Mouse (Mus musculus) neural tube, embryonic 11.5 days (tissue): ENCODE data around the gene Aoah. TPM values are rescaled to one million over a fixed set of nuclear protein-coding genes. Genes with fewer than 3 reads are reported as not detected.
A peak's percentile ranks its signal among the peaks of the same experiment; 100 is the strongest.

ENCODE experiments used
- ATAC-seq: fragments of 200-750 bp; cut with Nextera tagmentation; 2 replicates; pipeline ENCODE4 v1.8.0; 2017; ENCODE audit warnings: moderate number of reproducible peaks, mild to moderate bottlenecking, moderate TSS enrichment, moderate library complexity; ENCODE audit not compliant: insufficient read depth, low FRiP score, low TSS enrichment
- DNase-seq: peaks from one replicate; pipeline ENCODE4 v3.0.0-alpha.2; 2015; ENCODE audit warnings: low spot score
- H3K27ac ChIP-seq: fragments of 300-500 bp; sonication (generic); 2 replicates; pipeline ENCODE4 v1.5.1; 2014; ENCODE audit warnings: low read depth, mild to moderate bottlenecking, low read length
- H3K27me3 ChIP-seq: fragments of 300-500 bp; sonication (generic); 2 replicates; pipeline ENCODE4 v1.6.1; 2014; ENCODE audit warnings: mild to moderate bottlenecking, low read length, mixed read lengths; ENCODE audit not compliant: control insufficient read depth, insufficient read depth
- H3K36me3 ChIP-seq: fragments of 300-500 bp; sonication (generic); 2 replicates; pipeline ENCODE4 v1.6.1; 2014; ENCODE audit warnings: mild to moderate bottlenecking, low read length, moderate library complexity, mixed read lengths; ENCODE audit not compliant: control insufficient read depth, insufficient read depth
- H3K4me1 ChIP-seq: fragments of 300-500 bp; sonication (generic); 2 replicates; pipeline ENCODE4 v1.6.1; 2014; ENCODE audit warnings: low read length, mixed read lengths; ENCODE audit not compliant: control insufficient read depth, insufficient read depth
- H3K4me2 ChIP-seq: fragments of 300-500 bp; sonication (generic); 2 replicates; pipeline ENCODE4 v1.6.1; 2014; ENCODE audit warnings: low read depth, mild to moderate bottlenecking, moderate library complexity
- H3K4me3 ChIP-seq: fragments of 300-500 bp; sonication (generic); 2 replicates; pipeline ENCODE4 v1.5.1; 2014; ENCODE audit warnings: low read depth, low read length
- H3K9ac ChIP-seq: fragments of 300-500 bp; sonication (generic); 2 replicates; pipeline ENCODE4 v1.6.1; 2014; ENCODE audit warnings: mild to moderate bottlenecking, low read length
- H3K9me3 ChIP-seq: fragments of 300-500 bp; sonication (generic); 2 replicates; pipeline ENCODE4 v1.6.1; 2016; ENCODE audit warnings: low read length; ENCODE audit not compliant: control insufficient read depth
- WGBS: fragments of 180-500 bp; shearing (Covaris S2); extraction: QIAGEN DNeasy Blood & Tissue Kit; methylation state at CpG from one replicate; pipeline ENCODE4 v1.1.7; 2014; 5-methylcytosine and 5-hydroxymethylcytosine counted together
- polyA plus RNA-seq: library from polyadenylated mRNA; unstranded; fragments of >200 nt; fragmentation: Nextera tagmentation; extraction: Ambion mirVana; gene quantifications from 2 replicates; pipeline ENCODE4 v1.2.1, GENCODE M21; 2014

Aoah gene
- polyA plus RNA-seq, 1 experiment from 2014 or later = 0.12 TPM

DNA sequence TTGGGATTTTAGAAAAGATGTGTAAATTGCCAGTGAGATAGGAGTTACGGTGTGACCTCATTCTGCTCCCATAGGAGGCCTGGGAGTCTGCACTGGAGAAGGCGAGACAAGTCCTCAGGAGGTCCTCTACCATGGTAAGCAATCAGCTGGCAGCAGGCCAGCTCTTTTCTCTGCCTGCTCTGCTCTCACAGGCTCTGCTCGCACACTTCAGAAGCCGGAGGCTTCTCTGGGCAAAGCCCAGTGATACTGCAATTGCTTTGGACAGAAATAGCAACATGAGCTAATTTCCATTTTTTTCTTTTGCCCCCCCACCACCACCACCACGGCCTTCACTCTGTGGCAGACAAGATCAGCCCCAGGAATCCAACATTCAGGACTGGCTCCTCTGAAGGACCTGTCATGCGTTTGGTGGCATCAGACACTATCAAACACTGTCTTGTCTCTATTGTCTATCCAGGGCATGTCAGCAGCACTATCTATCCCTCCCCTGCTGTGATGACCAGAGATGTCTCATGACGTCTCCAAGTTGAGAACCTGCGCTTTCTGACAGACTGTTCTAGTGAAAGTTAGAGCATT is 106.6 kb downstream of the Aoah start:
- 65% methylated on average over 8 of the region's 8 CpGs for WGBS
- DNase-seq (peak; percentile 43), ATAC-seq (0 out of 2 replicates have a peak, but pooled peaks have one; percentile 16)

GRCm38 (mm10) chr13:20900972-20901457 is 107.1 kb downstream of the Aoah start:
- H3K4me2 ChIP-seq = no peak overlapping the region
- no peaks in the 10 kb centered on the region for H3K4me1 ChIP-seq
- H3K4me3 ChIP-seq = no peak overlapping the region
- H3K27me3 ChIP-seq = no peaks in the 10 kb centered on the region
- no peak overlapping the region for H3K27ac ChIP-seq
- 0 out of 2 replicates have a peak, but pooled peaks have one; percentile 9 for ATAC-seq
- DNase-seq = no peak
- 8% methylated on average over 2 of the region's 2 CpGs for WGBS
- H3K9me3 ChIP-seq = no peaks in the 10 kb centered on the region
- no peak overlapping the region for H3K9ac ChIP-seq
- H3K36me3 ChIP-seq = no peaks in the 10 kb centered on the region

More for the DNA sequence above, 106.6 kb downstream of the Aoah start:
- Histone ChIP-seq H3K27ac (no peak overlapping the region), H3K4me3 (no peak overlapping the region), H3K9me3 (no peaks in the 10 kb centered on the region), H3K4me1 (no peaks in the 10 kb centered on the region), H3K27me3 (no peaks in the 10 kb centered on the region), H3K9ac (no peak overlapping the region), H3K4me2 (no peak overlapping the region), H3K36me3 (no peaks in the 10 kb centered on the region)

DNA sequence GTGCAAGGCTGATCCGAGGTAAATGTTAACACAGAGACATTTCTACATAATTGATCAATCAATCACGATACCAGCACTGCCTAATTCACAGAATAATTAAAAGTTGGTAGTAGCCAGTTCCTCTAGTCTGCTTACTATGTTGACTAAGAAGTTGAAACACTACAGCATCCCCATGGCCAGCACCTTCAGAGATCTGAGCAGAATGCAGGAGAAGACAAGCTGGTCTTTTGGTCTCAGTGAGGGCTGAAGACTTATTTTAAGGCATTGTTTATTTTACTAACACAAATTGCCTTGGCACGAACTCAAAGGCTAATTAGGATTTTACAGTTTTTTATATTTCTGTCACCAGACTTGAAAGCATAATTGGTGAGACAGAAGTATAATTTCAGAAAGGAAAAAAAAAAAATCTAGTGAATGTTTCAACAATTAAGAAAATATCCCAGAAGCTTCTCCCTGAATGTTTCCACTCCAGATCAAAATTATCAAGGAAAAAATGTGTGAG is 107.8 kb downstream of the Aoah start:
- Histone ChIP-seq H3K4me2 (no peak overlapping the region), H3K4me3 (no peak overlapping the region), H3K9me3 (no peaks in the 10 kb centered on the region), H3K27me3 (no peaks in the 10 kb centered on the region), H3K36me3 (no peaks in the 10 kb centered on the region), H3K27ac (no peak overlapping the region), H3K4me1 (no peaks in the 10 kb centered on the region), H3K9ac (no peak overlapping the region)
- WGBS = 55% methylated on average over 3 of the region's 3 CpGs
- ATAC-seq = no peak
- DNase-seq = no peak

- DNase-seq = no peak
- Histone ChIP-seq H3K27me3 (no peaks in the 10 kb centered on the region), H3K4me3 (no peak overlapping the region), H3K4me2 (no peak overlapping the region), H3K9ac (no peak overlapping the region), H3K27ac (no peak overlapping the region), H3K4me1 (no peaks in the 10 kb centered on the region), H3K36me3 (no peaks in the 10 kb centered on the region), H3K9me3 (no peaks in the 10 kb centered on the region)
- 78% methylated on average over 4 of the region's 4 CpGs for WGBS
- no peak for ATAC-seq
These were observed 110.2 kb downstream of the Aoah start for GRCm38 (mm10) chr13:20904118-20904517.

- H3K27me3 ChIP-seq = no peaks in the 10 kb centered on the region
- no peaks in the 10 kb centered on the region for H3K9me3 ChIP-seq
- WGBS = 93% methylated on average over 2 of the region's 2 CpGs
- no peaks in the 10 kb centered on the region for H3K4me1 ChIP-seq
- ATAC-seq (no peak), DNase-seq (no peak)
- no peaks in the 10 kb centered on the region for H3K36me3 ChIP-seq
- no peak overlapping the region for H3K4me3 ChIP-seq
- no peak overlapping the region for H3K9ac ChIP-seq
- no peak overlapping the region for H3K4me2 ChIP-seq
- no peak overlapping the region for H3K27ac ChIP-seq
These were observed 111.3 kb downstream of the Aoah start for GRCm38 (mm10) chr13:20905195-20905594.

- Histone ChIP-seq H3K36me3 (no peaks in the 10 kb centered on the region), H3K4me1 (no peaks in the 10 kb centered on the region), H3K9me3 (no peaks in the 10 kb centered on the region), H3K4me2 (no peak overlapping the region), H3K27me3 (no peaks in the 10 kb centered on the region), H3K9ac (no peak overlapping the region), H3K27ac (no peak overlapping the region), H3K4me3 (no peak overlapping the region)
- WGBS = 71% methylated on average over 10 of the region's 10 CpGs
- ATAC-seq (peak; percentile 71), DNase-seq (peak; percentile 19)
These were observed 123.0 kb downstream of the Aoah start for GRCm38 (mm10) chr13:20916698-20917511.

DNA sequence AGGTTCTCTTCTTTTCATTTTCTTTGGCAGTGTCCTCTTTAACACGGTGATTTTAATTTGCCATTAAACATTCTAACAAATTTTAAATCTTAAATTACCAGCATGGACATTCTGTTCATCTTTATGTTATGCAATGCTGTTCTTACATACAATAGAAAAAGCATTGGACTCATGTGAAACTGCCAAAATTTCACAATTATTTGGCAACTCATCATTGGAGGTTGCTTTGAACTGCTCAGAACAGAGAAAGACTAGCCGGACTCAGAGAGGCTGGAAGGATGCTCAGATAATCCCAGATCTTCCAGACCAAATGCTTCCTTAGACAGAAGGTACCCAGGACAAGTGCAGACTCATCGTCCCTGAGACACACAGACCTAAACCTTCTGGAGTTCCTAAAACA is 126.5 kb downstream of the Aoah start:
- WGBS = 94% methylated on average over 3 of the region's 3 CpGs

DNA sequence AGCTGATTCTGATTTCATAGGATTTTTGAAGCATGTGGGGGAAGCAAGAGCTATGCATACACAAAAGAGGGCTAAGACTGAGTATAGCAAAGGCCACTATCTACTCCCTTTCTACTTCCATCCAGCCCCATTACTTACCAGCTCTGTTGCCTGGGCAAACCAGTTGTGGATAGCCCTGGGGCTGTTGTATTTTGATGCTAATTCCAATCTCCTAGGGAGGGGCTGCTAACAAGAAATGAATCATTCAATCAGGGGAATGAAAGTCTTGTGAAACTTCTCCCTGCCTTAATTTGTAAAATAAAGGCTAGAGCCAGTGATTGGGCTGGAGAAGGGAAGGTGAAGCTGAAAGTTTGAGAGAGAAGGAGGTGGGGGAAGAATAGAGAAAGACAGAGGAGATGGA is 142.1 kb downstream of the Aoah start:
- Histone ChIP-seq H3K4me3 (no peak overlapping the region), H3K27ac (no peak overlapping the region), H3K4me1 (no peaks in the 10 kb centered on the region), H3K9ac (no peak overlapping the region), H3K4me2 (no peak overlapping the region), H3K27me3 (no peaks in the 10 kb centered on the region), H3K36me3 (no peaks in the 10 kb centered on the region), H3K9me3 (no peaks in the 10 kb centered on the region)
- no peak for ATAC-seq
- DNase-seq = no peak

More for the DNA sequence above, 126.5 kb downstream of the Aoah start:
- ATAC-seq = no peak
- no peaks in the 10 kb centered on the region for H3K36me3 ChIP-seq
- H3K4me2 ChIP-seq = no peak overlapping the region
- no peaks in the 10 kb centered on the region for H3K9me3 ChIP-seq
- no peaks in the 10 kb centered on the region for H3K4me1 ChIP-seq
- no peak for DNase-seq
- H3K27me3 ChIP-seq = no peaks in the 10 kb centered on the region
- H3K9ac ChIP-seq = no peak overlapping the region
- H3K27ac ChIP-seq = no peak overlapping the region
- no peak overlapping the region for H3K4me3 ChIP-seq
